Mouse (Mus musculus): ENCODE data around the gene Ppp1r8. TPM values are rescaled to one million over a fixed set of nuclear protein-coding genes. Genes with fewer than 3 reads are reported as not detected.
"Not testable (repeated sequence)": the region's sequence is repeated elsewhere in the genome, so short reads cannot be mapped to it uniquely, and the experiment has no call there.

Gene Ppp1r8
- polyA plus RNA-seq, 1 experiment from 2014 or later: 49.1 TPM

GRCm38 (mm10) chr4:132793322-132794004 lies 49.5 kb downstream of the Ppp1r8 start:
- Histone ChIP-seq H3K27me3 (ENCODE audit: insufficient read depth, poor library complexity, severe bottlenecking) (peaks cover 34% of the 10 kb centered on the region), H3K4me1 (peaks cover 20% of the 10 kb centered on the region)
- H3K9me3 ChIP-seq; H3K4me3 ChIP-seq; H3K36me3 ChIP-seq; H3K27ac ChIP-seq; DNase-seq (ENCODE audit: low spot score): not testable (repeated sequence)
- 84% methylated on average over 9 of the region's 9 CpGs for WGBS

GRCm38 (mm10) chr4:132789731-132790130 lies 53.2 kb downstream of the Ppp1r8 start:
- Histone ChIP-seq H3K4me1 (peaks cover 4% of the 10 kb centered on the region; the same call in 1 of the 2 replicates), H3K9me3 (no peaks in the 10 kb centered on the region), H3K36me3 (no peaks in the 10 kb centered on the region), H3K27me3 (ENCODE audit: insufficient read depth, poor library complexity, severe bottlenecking) (peaks cover 17% of the 10 kb centered on the region), H3K4me3 (no peak overlapping the region), H3K27ac (no peak overlapping the region)
- 77% methylated on average over 8 of the region's 8 CpGs for WGBS
- DNase-seq (ENCODE audit: low spot score): no peak

GRCm38 (mm10) chr4:132785228-132785627 lies 57.7 kb downstream of the Ppp1r8 start:
- Histone ChIP-seq H3K36me3 (peaks cover 4% of the 10 kb centered on the region; the same call in 1 of the 2 replicates), H3K4me3 (no peak overlapping the region), H3K9me3 (no peaks in the 10 kb centered on the region), H3K4me1 (peaks cover 7% of the 10 kb centered on the region; the same call in 1 of the 2 replicates), H3K27ac (no peak overlapping the region), H3K27me3 (ENCODE audit: insufficient read depth, poor library complexity, severe bottlenecking) (peaks cover 6% of the 10 kb centered on the region; the same call in 1 of the 2 replicates)
- DNase-seq (ENCODE audit: low spot score): no peak
- WGBS: 89% methylated on average over 13 of the region's 13 CpGs

- peaks cover 4% of the 10 kb centered on the region; the same call in 1 of the 2 replicates for H3K4me1 ChIP-seq
- no peak overlapping the region for H3K27ac ChIP-seq
- H3K27me3 ChIP-seq (ENCODE audit: insufficient read depth, poor library complexity, severe bottlenecking): no peaks in the 10 kb centered on the region
- peaks cover 18% of the 10 kb centered on the region for H3K36me3 ChIP-seq
- no peak for DNase-seq (ENCODE audit: low spot score)
- no peaks in the 10 kb centered on the region for H3K9me3 ChIP-seq
- H3K4me3 ChIP-seq: no peak overlapping the region
- 81% methylated on average over 2 of the region's 2 CpGs for WGBS
Measured at GRCm38 (mm10) chr4:132783732-132784131, 59.2 kb downstream of the Ppp1r8 start.

GRCm38 (mm10) chr4:132780288-132780687 lies 62.7 kb downstream of the Ppp1r8 start:
- peaks cover 52% of the 10 kb centered on the region for H3K36me3 ChIP-seq
- peaks cover 4% of the 10 kb centered on the region; the same call in 1 of the 2 replicates for H3K4me1 ChIP-seq
- WGBS: 89% methylated on average over 4 of the region's 4 CpGs
- H3K27ac ChIP-seq: no peak overlapping the region
- no peak overlapping the region for H3K4me3 ChIP-seq
- H3K27me3 ChIP-seq (ENCODE audit: insufficient read depth, poor library complexity, severe bottlenecking): no peaks in the 10 kb centered on the region
- H3K9me3 ChIP-seq: no peaks in the 10 kb centered on the region
- DNase-seq (ENCODE audit: low spot score): no peak

GRCm38 (mm10) chr4:132778562-132779201 lies 64.3 kb downstream of the Ppp1r8 start:
- no peak overlapping the region for H3K27ac ChIP-seq
- H3K9me3 ChIP-seq: no peaks in the 10 kb centered on the region
- no peak overlapping the region for H3K4me3 ChIP-seq
- no peaks in the 10 kb centered on the region for H3K27me3 ChIP-seq (ENCODE audit: insufficient read depth, poor library complexity, severe bottlenecking)
- H3K4me1 ChIP-seq: no peaks in the 10 kb centered on the region
- 93% methylated on average over 6 of the region's 6 CpGs for WGBS
- peaks cover 68% of the 10 kb centered on the region for H3K36me3 ChIP-seq
- DNase-seq (ENCODE audit: low spot score): no peak

Other genes with a start within 250 kb of the Ppp1r8 start
- 27.4 and 33.0 TPM in 2 replicates for gene Eya3, start 204.2 kb downstream of the Ppp1r8 start, polyA plus RNA-seq (2016; fragmentation: Nextera tagmentation; extraction: Ambion mirVana)
- 4.8 and 5.4 TPM in 2 replicates for gene Xkr8, start 110.6 kb downstream of the Ppp1r8 start, polyA plus RNA-seq (2016; fragmentation: Nextera tagmentation; extraction: Ambion mirVana)
- gene Smpdl3b, start 85.9 kb downstream of the Ppp1r8 start, polyA plus RNA-seq (2016; fragmentation: Nextera tagmentation; extraction: Ambion mirVana): 6.2 and 7.3 TPM in 2 replicates
- gene Rpa2, start 74.8 kb downstream of the Ppp1r8 start, polyA plus RNA-seq (2016; fragmentation: Nextera tagmentation; extraction: Ambion mirVana): 107 and 131 TPM in 2 replicates
- 0.27 and 0.40 TPM in 2 replicates for gene Themis2, start 46.8 kb downstream of the Ppp1r8 start, polyA plus RNA-seq (2016; fragmentation: Nextera tagmentation; extraction: Ambion mirVana)
- 54.6 and 58.1 TPM in 2 replicates for gene Stx12, start 41.3 kb upstream of the Ppp1r8 start, polyA plus RNA-seq (2016; fragmentation: Nextera tagmentation; extraction: Ambion mirVana)
- 32.3 and 33.1 TPM in 2 replicates for gene Fam76a, start 79.4 kb upstream of the Ppp1r8 start, polyA plus RNA-seq (2016; fragmentation: Nextera tagmentation; extraction: Ambion mirVana)
- 0.36 and 0.43 TPM in 2 replicates for gene Fgr, start 130.9 kb upstream of the Ppp1r8 start, polyA plus RNA-seq (2016; fragmentation: Nextera tagmentation; extraction: Ambion mirVana)
- 8.4 and 12.2 TPM in 2 replicates for gene Ahdc1, start 168.1 kb upstream of the Ppp1r8 start, polyA plus RNA-seq (2016; fragmentation: Nextera tagmentation; extraction: Ambion mirVana)

Data from heart, embryonic 10.5 days (tissue).